Mouse (Mus musculus) myocyte (in vitro differentiated cells): ENCODE measurements around the gene Pygo2.

Experiments
- E2F4 ChIP-seq: IDR thresholded peaks from one replicate; pipeline ENCODE4 v1.6.1; 2011; ENCODE audit warnings: mild to moderate bottlenecking, control low read depth, moderate library complexity; ENCODE audit not compliant: insufficient read depth
- MAX ChIP-seq: IDR thresholded peaks from one replicate; pipeline ENCODE4 v1.6.1; 2011; ENCODE audit warnings: low read depth, mild to moderate bottlenecking, control low read depth
- MYOD1 ChIP-seq, 3 experiments: IDR thresholded peaks; one replicate each; pipeline ENCODE4 v1.6.1; 2011; ENCODE audit warnings: control low read depth in 2 of 3, low read depth in 2 of 3, mild to moderate bottlenecking in 2 of 3, moderate library complexity in 1 of 3; ENCODE audit not compliant: insufficient read length in 2 of 3, control insufficient read depth in 1 of 3
- POLR2AphosphoS2 ChIP-seq: IDR thresholded peaks from one replicate; pipeline ENCODE4 v1.6.1; 2011; ENCODE audit warnings: low read depth, control low read depth; ENCODE audit not compliant: insufficient read length

- TF ChIP-seq POLR2AphosphoS2: no peak
- no peak for TF ChIP-seq E2F4
- TF ChIP-seq MYOD1 (IDR thresholded peaks at IDR 0.05; ENCODE audit: control insufficient read depth in 1 of 3, insufficient read length in 2 of 3, low read depth in 2 of 3): no peak
- no peak for TF ChIP-seq MAX
Measured at GRCm38 (mm10) chr3:89454401-89455177, 24.6 kb downstream of the Pygo2 start, which contains the start of gene Pmvk.
